Mouse (Mus musculus) megakaryocyte progenitor cell, adult 5-6 weeks (primary cell): ENCODE data around the gene Plpp7. TPM values are rescaled to one million over a fixed set of nuclear protein-coding genes. Genes with fewer than 3 reads are reported as not detected.

Experiments
- ATAC-seq: replicated peaks from 2 replicates; pipeline ENCODE4 v1.8.0; 2016; ENCODE audit warnings: mild to moderate bottlenecking, moderate TSS enrichment, inconsistent platforms; ENCODE audit not compliant: poor library complexity
- total RNA-seq, 2 experiments: library from RNA; stranded (forward) in 1 of 2; stranded (reverse) in 1 of 2; fragments of 157-497, 149-512 nt in 1 of 2; fragments of 200-1000 nt in 1 of 2; gene quantifications; 2 replicates each; pipeline versions ENCODE4 v1.2.3 to v1.2.4; 2015 to 2017

The Plpp7 gene
- total RNA-seq, 2 experiments from 2014 or later, result 1.4 to 2.5 TPM

- no peak for ATAC-seq
These were observed 61.3 kb downstream of the Plpp7 start for GRCm38 (mm10) chr2:32156645-32157044.

- ATAC-seq, result no peak
These were observed 62.0 kb downstream of the Plpp7 start for GRCm38 (mm10) chr2:32157328-32157727.

DNA sequence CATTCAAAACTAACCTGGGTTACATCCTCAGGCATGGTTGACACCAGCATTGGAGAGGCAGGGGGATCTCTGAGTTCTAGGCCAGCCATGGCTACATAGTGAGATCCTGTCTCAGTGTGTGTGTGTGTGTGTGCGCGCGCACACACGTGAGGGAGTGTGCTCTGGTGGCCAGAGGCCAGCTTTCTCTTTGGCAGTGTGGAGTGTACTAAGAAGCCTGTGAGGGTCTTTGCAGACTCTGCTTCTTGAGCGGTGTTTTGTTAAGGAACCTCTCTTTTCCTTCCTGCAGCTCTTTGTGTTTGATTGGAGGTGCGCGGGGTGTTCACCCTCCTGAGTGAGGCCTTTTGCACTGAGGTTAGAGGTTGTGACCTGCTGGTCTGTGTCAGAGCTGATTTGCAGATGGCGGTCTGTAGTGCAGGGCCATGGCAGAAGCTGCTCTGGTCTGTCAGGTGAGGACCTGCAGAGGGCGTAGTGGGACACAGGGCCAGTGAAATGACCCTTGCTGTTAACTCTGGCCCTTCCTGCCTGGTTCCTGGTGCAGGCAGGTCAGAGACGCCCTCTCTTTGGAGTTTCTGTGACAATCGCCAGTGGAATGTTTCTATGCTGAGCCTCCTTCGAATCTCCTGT is 63.4 kb downstream of the Plpp7 start:
- ATAC-seq, result no peak

Other genes starting within 250 kb of the Plpp7 start
- gene Fibcd1, start 249.5 kb upstream of the Plpp7 start, total RNA-seq (2015), result not detected in 2 replicates
- gene Fibcd1, start 249.5 kb upstream of the Plpp7 start, total RNA-seq (2017), result not detected in 2 replicates
- gene Lamc3, start 208.2 kb upstream of the Plpp7 start, total RNA-seq (2015), result not detected in 2 replicates
- not detected in 2 replicates for gene Lamc3, start 208.2 kb upstream of the Plpp7 start, total RNA-seq (2017)
- gene Aif1l, start 145.4 kb upstream of the Plpp7 start, total RNA-seq (2015), result 0.24 and 0.25 TPM in 2 replicates
- 0.47 TPM in 1 of 2 replicates, not detected in the other for gene Aif1l, start 145.4 kb upstream of the Plpp7 start, total RNA-seq (2017)
- gene Nup214, start 121.1 kb upstream of the Plpp7 start, total RNA-seq (2015), result 88.1 and 106 TPM in 2 replicates
- 30.7 and 59.6 TPM in 2 replicates for gene Nup214, start 121.1 kb upstream of the Plpp7 start, total RNA-seq (2017)
- gene Fam78a, start 10.7 kb upstream of the Plpp7 start, total RNA-seq (2015), result 8.9 and 11.9 TPM in 2 replicates
- 7.5 and 10.8 TPM in 2 replicates for gene Fam78a, start 10.7 kb upstream of the Plpp7 start, total RNA-seq (2017)
- 37.5 and 37.8 TPM in 2 replicates for gene Prrc2b, start 55.6 kb downstream of the Plpp7 start, total RNA-seq (2015)
- 16.6 and 18.2 TPM in 2 replicates for gene Prrc2b, start 55.6 kb downstream of the Plpp7 start, total RNA-seq (2017)
- gene Pomt1, start 141.1 kb downstream of the Plpp7 start, total RNA-seq (2015), result 18.5 and 18.8 TPM in 2 replicates
- 32.2 and 32.6 TPM in 2 replicates for gene Pomt1, start 141.1 kb downstream of the Plpp7 start, total RNA-seq (2017)
- 30.3 and 37.0 TPM in 2 replicates for gene Uck1, start 164.6 kb downstream of the Plpp7 start, total RNA-seq (2015)
- gene Uck1, start 164.6 kb downstream of the Plpp7 start, total RNA-seq (2017), result 25.2 and 26.9 TPM in 2 replicates
- gene Golga2, start 191.9 kb downstream of the Plpp7 start, total RNA-seq (2015), result 14.2 and 17.3 TPM in 2 replicates
- gene Golga2, start 191.9 kb downstream of the Plpp7 start, total RNA-seq (2017), result 50.4 and 50.7 TPM in 2 replicates
- 198 and 268 TPM in 2 replicates for gene Swi5, start 192.5 kb downstream of the Plpp7 start, total RNA-seq (2015)
- 359 and 386 TPM in 2 replicates for gene Swi5, start 192.5 kb downstream of the Plpp7 start, total RNA-seq (2017)